Mouse (Mus musculus) spleen, adult 18-20 months (tissue): ENCODE data around the gene Uhrf1bp1.
A peak's percentile ranks its signal among the peaks of the same experiment; 100 is the strongest.
"Not testable (repeated sequence)": the region's sequence is repeated elsewhere in the genome, so short reads cannot be mapped to it uniquely, and the experiment has no call there.

Experiments used
- DNase-seq, 2 experiments: peaks; one replicate each; pipeline ENCODE4 v3.0.0; 2022; ENCODE audit warnings: mixed read lengths in 2 of 2

Uhrf1bp1 gene

DNA sequence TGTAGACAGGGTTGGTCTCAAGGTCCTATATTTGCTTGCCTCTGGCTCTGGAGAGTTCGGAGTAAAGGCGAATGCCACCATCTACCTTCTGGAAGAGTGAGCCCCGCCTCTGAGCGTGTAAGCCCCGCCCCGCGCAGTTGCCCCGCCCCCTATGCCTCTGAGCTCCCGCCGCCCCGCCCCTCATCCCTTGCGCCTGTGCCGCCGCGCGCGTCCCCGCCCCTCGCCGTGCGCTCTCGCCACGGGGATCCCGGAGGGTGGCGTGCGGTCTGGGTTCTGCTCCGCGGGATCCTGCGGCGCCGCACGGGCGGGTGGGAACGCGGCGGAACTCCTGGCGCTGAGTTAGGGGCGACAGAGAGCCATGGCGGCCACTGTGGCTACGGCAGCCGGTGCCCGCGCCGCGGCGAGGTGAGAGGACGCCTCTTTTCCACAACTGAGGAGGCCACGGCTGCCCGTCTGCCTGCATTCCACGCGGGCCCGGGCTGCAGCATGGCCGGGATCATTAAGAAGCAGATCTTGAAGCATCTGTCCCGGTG lies at the start of gene Uhrf1bp1:
Gene Uhrf1bp1 (plus strand): TSS at position 177 of the 533 bp plus-strand sequence.
- peak; percentile 65 to 80 for DNase-seq

GRCm38 (mm10) chr17:27807542-27808078 lies 48.6 kb upstream of the Uhrf1bp1 start:
- DNase-seq = no peak

- DNase-seq = no peak
Observed at GRCm38 (mm10) chr17:27810569-27811331, 45.5 kb upstream of the Uhrf1bp1 start.

DNA sequence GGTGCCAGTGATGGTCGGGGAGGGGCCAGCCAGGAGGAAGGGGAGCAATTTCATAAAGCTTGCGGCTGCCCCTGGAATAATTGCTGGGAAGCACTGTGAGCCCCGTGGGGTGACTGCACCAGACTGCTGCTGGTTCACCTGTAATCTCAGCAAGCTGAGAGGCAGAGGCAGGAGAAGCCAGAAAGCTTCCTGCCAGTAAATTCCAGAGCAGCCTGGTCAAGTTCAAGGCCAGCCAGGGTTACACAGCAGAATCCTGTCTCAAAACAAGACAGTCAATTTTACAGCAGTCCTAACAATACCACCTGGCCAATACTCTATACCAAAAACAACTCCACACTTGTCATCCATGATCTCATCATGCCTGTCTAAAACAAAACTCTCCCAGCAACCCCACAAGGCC lies 44.3 kb upstream of the Uhrf1bp1 start:
- DNase-seq = no peak

DNA sequence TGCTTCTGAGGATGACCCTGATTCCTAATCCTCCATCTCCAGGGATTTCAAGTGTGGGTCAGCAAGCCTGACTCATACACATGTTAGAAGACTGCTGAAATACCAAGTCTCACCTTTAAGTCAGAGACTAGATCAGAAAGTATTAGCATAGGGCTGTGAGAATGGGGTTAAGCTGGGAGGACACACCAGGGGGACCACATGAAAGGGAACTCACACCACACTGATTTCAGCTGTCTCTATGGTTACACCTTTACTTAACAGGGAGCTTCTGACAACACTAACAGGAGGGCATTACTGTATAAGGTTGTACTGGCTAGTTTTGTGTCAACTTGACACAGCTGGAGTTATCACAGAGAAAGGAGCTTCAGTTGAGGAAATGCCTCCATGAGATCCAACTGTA lies 41.6 kb upstream of the Uhrf1bp1 start:
- no peak for DNase-seq

GRCm38 (mm10) chr17:27819011-27819410 lies 37.2 kb upstream of the Uhrf1bp1 start:
- DNase-seq = no peak

- no peak for DNase-seq
Observed at GRCm38 (mm10) chr17:27819521-27819970, 36.7 kb upstream of the Uhrf1bp1 start.

- DNase-seq = peak in 1 of 2 experiments; percentile 57
Observed at GRCm38 (mm10) chr17:27819971-27820567, 36.2 kb upstream of the Uhrf1bp1 start.

DNA sequence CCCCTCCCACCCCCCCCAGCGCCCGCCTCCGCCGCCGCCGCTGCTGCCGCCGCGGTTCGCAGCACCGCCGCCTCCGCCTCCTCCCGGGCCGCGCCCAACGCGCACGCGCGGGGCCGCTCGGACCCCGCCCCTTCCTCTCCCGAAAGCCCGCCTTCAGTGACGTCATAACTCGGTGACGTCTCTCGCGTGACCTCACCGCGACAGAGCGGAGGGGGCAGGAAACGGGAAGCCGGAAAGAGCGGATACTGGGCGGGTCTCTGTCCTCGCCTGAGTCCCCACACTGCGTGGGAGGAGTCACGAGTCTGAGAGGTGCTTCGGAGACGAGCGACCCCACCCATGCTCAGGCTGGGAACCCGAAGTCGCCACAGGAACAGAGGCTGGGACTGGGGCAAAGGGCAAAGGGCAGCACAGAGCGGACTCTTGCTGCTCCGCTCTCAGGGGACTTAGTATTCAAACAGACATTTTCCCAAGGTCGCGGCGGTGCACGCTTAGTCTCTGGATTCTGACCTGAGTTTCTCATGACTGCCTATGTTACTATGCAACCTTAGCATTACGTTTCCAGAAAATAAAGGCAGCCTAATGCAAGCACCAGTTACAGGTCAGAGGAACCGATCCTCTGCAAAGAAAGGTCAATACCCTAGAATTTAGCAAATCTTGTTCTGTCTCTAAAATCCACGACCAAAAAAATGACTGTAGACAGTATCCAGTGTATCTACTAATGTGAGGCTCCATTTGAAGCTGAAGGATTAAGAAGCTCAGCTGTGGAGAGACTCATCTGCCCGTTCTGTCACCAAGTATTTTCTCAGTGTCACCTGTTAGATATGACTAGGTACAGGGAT lies 35.5 kb upstream of the Uhrf1bp1 start, which contains the start of gene D17Wsu92e:
Gene D17Wsu92e (minus strand): TSS at position 81 of the 839 bp plus-strand sequence.
- DNase-seq = peak; percentile 98

- peak in 1 of 2 experiments; percentile 30 for DNase-seq
Observed at GRCm38 (mm10) chr17:27821407-27822338, 34.6 kb upstream of the Uhrf1bp1 start.

DNA sequence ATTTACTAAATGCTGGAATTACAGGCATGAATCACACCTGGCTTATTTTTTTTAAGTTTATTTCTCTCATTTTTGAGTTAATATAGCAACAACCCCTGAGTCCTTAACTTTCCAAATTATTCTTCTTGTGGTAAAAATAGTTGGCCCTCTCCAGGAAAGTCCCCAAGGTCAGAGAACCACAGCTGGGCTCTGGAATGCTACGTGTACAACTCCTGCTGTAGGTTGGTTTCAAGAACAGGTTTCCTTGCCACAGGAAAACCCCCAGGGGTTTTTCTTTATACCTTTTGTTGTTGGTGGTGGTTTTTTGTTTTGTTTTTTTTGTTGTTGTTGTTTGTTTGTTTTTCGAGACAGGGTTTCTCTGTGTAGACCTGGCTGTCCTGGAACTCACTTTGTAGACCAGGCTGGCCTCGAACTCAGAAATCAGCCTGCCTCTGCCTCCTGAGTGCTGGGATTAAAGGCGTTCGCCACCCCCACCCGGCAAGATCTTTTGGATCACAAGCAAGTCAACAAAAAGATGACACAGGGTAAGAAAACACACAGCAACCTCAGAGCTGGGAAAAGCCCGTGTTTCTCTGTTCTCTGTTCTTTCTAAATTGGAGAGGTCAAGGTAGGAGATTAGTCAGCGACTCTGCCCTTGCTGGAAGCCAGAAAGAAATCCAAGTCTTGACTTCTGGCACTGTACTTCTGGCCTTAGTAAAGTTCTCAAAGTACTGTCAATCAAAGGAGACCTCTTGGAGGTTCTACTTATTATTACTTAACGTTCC lies 32.9 kb upstream of the Uhrf1bp1 start:
- no peak for DNase-seq

GRCm38 (mm10) chr17:27824941-27825340 lies 31.3 kb upstream of the Uhrf1bp1 start:
- DNase-seq = peak; percentile 23 to 24

GRCm38 (mm10) chr17:27825539-27825938 lies 30.7 kb upstream of the Uhrf1bp1 start:
- peak in 1 of 2 experiments; percentile 29 for DNase-seq

DNA sequence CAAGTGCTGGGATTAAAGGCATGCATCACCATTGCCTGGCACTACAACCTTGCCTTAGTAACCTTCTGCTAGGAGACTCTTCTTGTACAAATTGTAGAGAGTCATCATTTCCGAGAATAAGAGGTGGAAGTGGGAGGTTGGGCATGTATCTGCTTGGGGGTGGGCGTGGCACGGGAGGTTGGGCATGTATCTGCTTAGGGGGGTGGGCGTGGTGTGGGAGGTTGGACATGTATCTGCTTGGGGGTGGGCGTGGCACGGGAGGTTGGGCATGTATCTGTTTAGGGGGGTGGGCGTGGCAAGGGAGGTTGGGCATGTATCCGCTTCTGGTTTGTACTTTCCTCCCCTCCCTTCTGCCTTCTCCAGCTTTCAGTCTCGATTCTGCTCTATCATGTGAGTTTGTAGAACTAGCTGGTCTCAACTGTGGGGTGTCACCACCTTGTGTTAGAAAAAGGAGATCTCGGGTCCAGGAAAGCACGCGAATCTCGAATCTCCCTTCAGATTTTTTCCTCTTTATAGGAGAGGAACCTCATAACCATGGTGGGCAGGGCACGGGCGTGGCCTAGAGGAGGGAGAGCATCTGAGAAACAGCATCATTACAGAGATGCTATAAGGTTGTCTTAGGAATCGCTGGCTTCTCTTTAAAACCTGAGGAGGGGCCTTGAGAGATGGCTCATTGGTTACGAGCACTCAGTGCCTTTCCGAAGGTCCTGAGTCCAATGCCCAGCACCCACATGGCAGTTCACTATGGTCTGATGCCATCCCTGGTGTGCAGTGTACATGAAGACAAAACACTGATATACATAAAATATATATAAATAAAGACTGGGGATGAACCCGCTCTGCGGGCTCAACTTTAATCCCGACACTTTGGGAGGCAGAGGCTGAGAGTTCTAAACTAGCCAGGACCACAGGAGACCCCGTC lies 30.0 kb upstream of the Uhrf1bp1 start:
- peak; percentile 84 to 86 for DNase-seq

DNA sequence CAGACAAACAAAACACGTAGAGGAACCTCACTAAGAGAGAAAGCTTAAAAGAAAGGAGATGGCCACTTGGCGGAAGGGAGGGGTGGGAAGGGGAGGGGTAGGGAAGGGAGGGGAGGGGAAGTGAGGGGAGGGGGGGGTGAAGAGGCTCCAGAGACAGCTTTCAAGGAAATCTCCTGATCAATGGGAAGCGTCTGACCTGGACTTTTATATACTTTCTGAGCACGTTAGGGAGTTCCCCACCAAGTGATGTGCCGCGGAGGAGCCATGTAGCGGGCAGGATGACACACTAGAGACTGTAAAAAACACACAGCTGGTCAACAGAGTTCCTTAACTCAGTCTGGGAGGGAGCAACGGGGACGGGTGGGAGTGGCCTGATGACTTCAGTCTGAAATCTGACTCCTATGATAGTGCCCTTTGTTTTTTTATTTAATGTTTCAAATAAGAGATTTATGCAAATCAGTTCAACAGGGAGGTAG lies 29.3 kb upstream of the Uhrf1bp1 start:
- DNase-seq = peak; percentile 47 to 58

- no peak for DNase-seq
Observed at GRCm38 (mm10) chr17:27827511-27827910, 28.7 kb upstream of the Uhrf1bp1 start.

- DNase-seq = peak in 1 of 2 experiments; percentile 44
Observed at GRCm38 (mm10) chr17:27830411-27830810, 25.8 kb upstream of the Uhrf1bp1 start.

DNA sequence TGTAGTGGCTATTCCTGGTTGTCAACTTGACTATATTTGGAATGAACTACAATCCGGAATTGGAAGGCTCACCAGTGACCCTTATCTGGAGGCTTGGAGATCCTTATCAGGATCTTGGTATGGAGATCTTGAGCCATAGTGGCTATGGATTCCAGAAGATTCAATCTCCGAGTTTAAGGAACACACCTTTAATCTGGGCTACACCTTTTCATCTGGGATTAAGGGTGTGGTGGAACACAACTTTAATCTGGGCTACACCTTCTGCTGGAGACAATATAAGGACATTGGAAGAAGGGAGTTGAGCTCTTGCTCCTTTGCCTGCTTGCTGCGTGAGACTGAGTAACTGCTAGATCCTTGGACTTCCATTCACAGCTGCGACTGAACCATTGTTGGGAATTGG lies 18.4 kb upstream of the Uhrf1bp1 start, which contains the start of gene Snrpc:
Gene Snrpc (plus strand): TSS at position 301 of the 400 bp plus-strand sequence.
- not testable (repeated sequence) for DNase-seq
